Mouse (Mus musculus): ENCODE data around the gene Rpap3. TPM values are rescaled to one million over a fixed set of nuclear protein-coding genes. Genes with fewer than 3 reads are reported as not detected.
"Not testable (repeated sequence)": the region's sequence is repeated elsewhere in the genome, so short reads cannot be mapped to it uniquely, and the experiment has no call there.

Gene Rpap3
- polyA plus RNA-seq, 1 experiment, result 16.4 TPM

DNA sequence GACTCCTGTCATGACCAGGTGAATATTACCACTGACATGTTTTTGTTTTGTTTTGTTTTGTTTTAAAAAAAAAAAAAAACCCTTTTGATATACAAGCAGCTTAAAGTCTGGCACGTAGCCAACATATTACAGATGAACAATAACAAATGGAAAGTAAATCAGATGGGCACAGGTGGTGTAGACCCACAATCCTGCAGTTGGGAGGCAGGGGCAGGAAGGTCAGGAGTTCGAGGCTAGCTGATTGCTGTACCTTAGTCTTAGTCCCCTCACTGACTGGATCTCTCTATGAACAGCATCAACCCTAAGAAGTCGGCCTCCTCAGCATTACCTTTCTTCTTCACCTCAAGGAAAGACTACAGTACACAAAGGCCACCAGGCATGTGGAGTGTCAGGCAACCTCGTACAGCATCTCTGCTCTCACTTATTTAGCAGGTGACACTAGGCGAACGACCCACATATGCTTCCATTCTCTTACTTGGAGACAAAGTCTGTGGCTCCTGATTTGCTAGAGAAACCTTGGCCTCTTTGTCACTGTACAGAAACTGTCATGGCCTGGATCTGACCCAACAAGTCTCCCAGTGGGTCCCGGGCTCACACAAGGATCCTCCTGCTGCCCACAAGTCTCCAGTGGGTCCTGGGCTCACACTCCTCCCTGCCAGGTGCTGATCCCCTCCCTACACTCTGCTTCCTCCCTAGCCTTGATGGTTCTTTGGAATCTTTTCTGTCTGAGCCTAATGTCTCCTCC lies 32.2 kb downstream of the Rpap3 start:
- H3K36me3 ChIP-seq (ENCODE audit: control insufficient read depth, insufficient read depth), result peaks cover 60% of the 10 kb centered on the region
- no peaks in the 10 kb centered on the region for H3K27me3 ChIP-seq (ENCODE audit: control insufficient read depth, insufficient read depth, insufficient read length)
- TF ChIP-seq FOSL1 (IDR thresholded peaks at IDR 0.05; ENCODE audit: insufficient read depth, low read length, poor library complexity, severe bottlenecking) (no peak), CEBPB (IDR thresholded peaks at IDR 0.05; ENCODE audit: low read depth) (no peak), MAX (IDR thresholded peaks at IDR 0.05) (no peak), USF1 (IDR thresholded peaks at IDR 0.05; ENCODE audit: low read depth) (no peak), MYOG (IDR thresholded peaks at IDR 0.05; ENCODE audit: control insufficient read depth, extremely low read depth, insufficient read length) (no peak), MYOD1 (IDR thresholded peaks at IDR 0.05; ENCODE audit: control insufficient read depth, insufficient read length, low read depth) (no peak), CTCF (IDR thresholded peaks at IDR 0.05; ENCODE audit: control insufficient read depth, insufficient read depth, insufficient read length) (no peak)
- no peak overlapping the region for H3ac ChIP-seq (ENCODE audit: control insufficient read depth, insufficient read length, low read depth)
- H3K79me3 ChIP-seq (ENCODE audit: low read depth), result no peaks in the 10 kb centered on the region
- H3K4me3 ChIP-seq (ENCODE audit: insufficient read depth, poor library complexity, severe bottlenecking), result no peak overlapping the region
- no peaks in the 10 kb centered on the region for H3K79me2 ChIP-seq (ENCODE audit: control insufficient read depth, insufficient read depth)

DNA sequence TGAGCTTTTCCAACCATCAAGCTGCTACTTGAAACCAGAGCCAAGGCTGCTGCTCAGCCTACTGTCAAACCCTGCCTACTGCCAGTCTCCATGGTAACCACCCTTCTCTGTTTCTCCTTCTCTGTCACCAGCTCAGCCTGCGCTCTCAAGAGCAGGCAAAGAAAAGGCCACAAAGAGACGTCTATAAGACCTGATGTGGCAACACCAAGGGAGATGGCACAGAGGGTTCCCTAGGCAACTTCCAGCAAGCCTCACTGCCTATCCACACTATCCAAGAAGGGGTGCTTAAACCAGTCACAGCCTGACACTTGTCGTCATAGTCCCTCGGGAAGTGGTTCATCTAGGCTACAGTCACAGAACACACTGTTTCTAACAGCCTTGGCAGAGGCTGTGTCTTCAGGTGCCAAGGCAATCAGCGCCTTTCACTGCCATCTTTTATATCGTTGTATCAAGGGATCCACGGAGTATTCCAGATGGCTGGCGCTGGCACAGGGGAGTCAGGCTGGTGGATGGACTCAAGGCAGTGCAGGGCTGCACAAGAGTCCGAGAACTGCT lies 33.3 kb downstream of the Rpap3 start:
- Histone ChIP-seq H3K79me3 (ENCODE audit: low read depth) (no peaks in the 10 kb centered on the region), H3K4me3 (ENCODE audit: insufficient read depth, poor library complexity, severe bottlenecking) (no peak overlapping the region), H3ac (ENCODE audit: control insufficient read depth, insufficient read length, low read depth) (no peak overlapping the region), H3K79me2 (ENCODE audit: control insufficient read depth, insufficient read depth) (no peaks in the 10 kb centered on the region), H3K27me3 (ENCODE audit: control insufficient read depth, insufficient read depth, insufficient read length) (no peaks in the 10 kb centered on the region), H3K36me3 (ENCODE audit: control insufficient read depth, insufficient read depth) (peaks cover 48% of the 10 kb centered on the region)
- TF ChIP-seq MYOD1 (IDR thresholded peaks at IDR 0.05; ENCODE audit: control insufficient read depth, insufficient read length, low read depth) (no peak), CEBPB (IDR thresholded peaks at IDR 0.05; ENCODE audit: low read depth) (no peak), MYOG (IDR thresholded peaks at IDR 0.05; ENCODE audit: control insufficient read depth, extremely low read depth, insufficient read length) (no peak), FOSL1 (IDR thresholded peaks at IDR 0.05; ENCODE audit: insufficient read depth, low read length, poor library complexity, severe bottlenecking) (no peak), USF1 (IDR thresholded peaks at IDR 0.05; ENCODE audit: low read depth) (no peak)

DNA sequence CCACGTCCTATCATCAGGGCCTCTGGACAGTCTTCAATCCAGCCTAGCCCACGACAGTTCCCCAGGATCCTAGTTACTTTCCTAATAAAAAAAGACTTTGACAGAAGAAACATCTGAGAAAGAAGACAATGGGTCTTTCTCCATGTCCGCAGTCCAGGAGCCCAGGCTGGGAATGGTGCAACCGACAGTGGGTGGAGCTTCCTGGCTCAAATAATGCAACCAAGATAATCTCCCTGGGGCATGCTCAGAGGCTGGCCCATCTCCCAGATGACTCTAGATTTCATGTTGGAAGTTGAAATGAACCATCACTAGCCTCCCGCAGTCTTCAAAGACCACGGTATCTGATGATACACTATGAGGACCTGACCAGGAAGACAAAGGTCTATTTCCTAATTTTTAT lies 35.1 kb downstream of the Rpap3 start:
- H3ac ChIP-seq (ENCODE audit: control insufficient read depth, insufficient read length, low read depth), result no peak overlapping the region
- H3K36me3 ChIP-seq (ENCODE audit: control insufficient read depth, insufficient read depth), result peaks cover 31% of the 10 kb centered on the region
- H3K79me3 ChIP-seq (ENCODE audit: low read depth), result no peaks in the 10 kb centered on the region
- no peak for TF ChIP-seq MYOD1 (IDR thresholded peaks at IDR 0.05; ENCODE audit: control insufficient read depth, insufficient read length, low read depth)
- no peak for TF ChIP-seq FOSL1 (IDR thresholded peaks at IDR 0.05; ENCODE audit: insufficient read depth, low read length, poor library complexity, severe bottlenecking)
- TF ChIP-seq CEBPB (IDR thresholded peaks at IDR 0.05; ENCODE audit: low read depth), result no peak
- TF ChIP-seq USF1 (IDR thresholded peaks at IDR 0.05; ENCODE audit: low read depth), result no peak
- H3K27me3 ChIP-seq (ENCODE audit: control insufficient read depth, insufficient read depth, insufficient read length), result no peaks in the 10 kb centered on the region
- H3K79me2 ChIP-seq (ENCODE audit: control insufficient read depth, insufficient read depth), result no peaks in the 10 kb centered on the region
- no peak overlapping the region for H3K4me3 ChIP-seq (ENCODE audit: insufficient read depth, poor library complexity, severe bottlenecking)

DNA sequence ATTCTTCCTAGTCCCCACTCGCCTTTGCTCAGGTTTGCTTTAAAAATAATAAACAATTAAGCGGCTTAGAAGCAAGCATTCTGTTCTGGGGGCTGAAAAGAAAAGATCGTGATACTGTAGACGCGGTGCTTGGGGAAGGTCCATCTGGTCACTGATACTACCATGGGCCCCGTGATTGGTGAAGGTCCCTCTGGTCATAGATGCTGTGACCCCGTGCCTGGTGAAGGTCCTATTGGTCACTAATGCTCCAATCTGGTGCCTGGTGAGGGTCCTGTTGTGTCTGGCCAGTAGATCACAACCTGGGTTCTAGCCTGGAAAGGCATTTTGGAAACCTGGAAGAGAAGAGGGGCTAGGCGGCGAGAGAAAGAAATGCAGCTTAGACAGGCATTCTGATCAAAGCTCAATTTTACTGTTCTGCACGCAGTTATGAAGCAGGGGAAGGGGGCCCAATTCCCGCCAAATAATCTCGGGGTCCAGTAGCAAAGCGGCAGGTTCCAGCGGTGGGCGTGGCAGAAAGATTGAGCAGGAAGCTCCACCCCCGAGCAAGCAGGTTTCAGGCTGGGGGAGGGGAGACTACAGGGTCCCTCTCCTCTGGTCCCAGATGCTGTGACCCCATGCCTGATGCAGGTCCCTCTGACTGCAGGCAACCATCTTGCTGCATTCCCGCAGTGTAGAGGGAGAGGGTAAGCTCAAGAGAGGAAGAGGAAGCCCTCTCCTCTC lies 37.3 kb downstream of the Rpap3 start:
- not testable (repeated sequence) for H3K79me3 ChIP-seq (ENCODE audit: low read depth); H3K36me3 ChIP-seq (ENCODE audit: control insufficient read depth, insufficient read depth); H3K4me3 ChIP-seq (ENCODE audit: insufficient read depth, poor library complexity, severe bottlenecking); H3K27me3 ChIP-seq (ENCODE audit: control insufficient read depth, insufficient read depth, insufficient read length); H3ac ChIP-seq (ENCODE audit: control insufficient read depth, insufficient read length, low read depth); H3K79me2 ChIP-seq (ENCODE audit: control insufficient read depth, insufficient read depth)

DNA sequence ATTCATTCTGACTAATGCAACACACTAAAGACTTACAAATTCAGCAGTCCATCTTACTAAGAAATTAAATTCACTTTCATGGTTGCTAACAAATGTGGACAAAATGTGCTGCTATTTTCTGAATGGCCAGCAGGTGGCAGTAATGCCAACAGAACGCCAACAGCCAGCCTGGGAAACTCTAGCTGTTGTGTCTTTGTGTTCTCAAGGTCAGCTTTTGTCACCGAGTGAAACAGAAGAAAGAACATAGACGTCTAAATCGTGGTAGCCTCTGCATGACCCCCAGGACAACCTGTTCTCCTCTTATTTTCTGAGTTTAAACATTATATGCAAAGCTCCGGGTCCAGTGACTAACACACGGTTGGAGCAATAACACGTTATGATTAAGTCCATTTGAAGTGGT lies 38.2 kb downstream of the Rpap3 start:
- Histone ChIP-seq H3K79me2 (ENCODE audit: control insufficient read depth, insufficient read depth) (no peaks in the 10 kb centered on the region), H3K4me3 (ENCODE audit: insufficient read depth, poor library complexity, severe bottlenecking) (no peak overlapping the region), H3K36me3 (ENCODE audit: control insufficient read depth, insufficient read depth) (peaks cover under 1% of the 10 kb centered on the region), H3ac (ENCODE audit: control insufficient read depth, insufficient read length, low read depth) (no peak overlapping the region), H3K27me3 (ENCODE audit: control insufficient read depth, insufficient read depth, insufficient read length) (no peaks in the 10 kb centered on the region), H3K79me3 (ENCODE audit: low read depth) (no peaks in the 10 kb centered on the region)
- TF ChIP-seq CTCF (IDR thresholded peaks at IDR 0.05; ENCODE audit: control insufficient read depth, insufficient read depth, insufficient read length) (peak; percentile 57), MYOD1 (IDR thresholded peaks at IDR 0.05; ENCODE audit: control insufficient read depth, insufficient read length, low read depth) (no peak)

DNA sequence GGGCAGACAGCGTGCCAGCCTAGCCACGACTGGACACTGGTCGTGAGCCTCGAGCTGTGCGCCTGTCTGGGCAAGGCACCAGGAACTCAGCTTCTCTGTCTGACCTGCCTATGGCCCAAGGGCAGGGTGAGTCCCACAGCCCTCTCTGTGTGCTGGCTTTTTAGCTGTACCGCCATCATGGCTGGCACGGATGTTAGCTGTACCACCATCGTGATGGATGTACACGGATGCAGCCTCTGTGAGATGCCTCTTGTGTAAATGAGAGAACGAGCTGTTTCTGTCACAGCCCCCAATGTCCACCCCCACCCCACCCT lies 39.2 kb downstream of the Rpap3 start:
- Histone ChIP-seq H3ac (ENCODE audit: control insufficient read depth, insufficient read length, low read depth) (no peak overlapping the region), H3K36me3 (ENCODE audit: control insufficient read depth, insufficient read depth) (no peaks in the 10 kb centered on the region), H3K79me3 (ENCODE audit: low read depth) (no peaks in the 10 kb centered on the region), H3K27me3 (ENCODE audit: control insufficient read depth, insufficient read depth, insufficient read length) (no peaks in the 10 kb centered on the region), H3K4me3 (ENCODE audit: insufficient read depth, poor library complexity, severe bottlenecking) (no peak overlapping the region), H3K79me2 (ENCODE audit: control insufficient read depth, insufficient read depth) (no peaks in the 10 kb centered on the region)
- TF ChIP-seq MAX (IDR thresholded peaks at IDR 0.05) (no peak), CTCF (IDR thresholded peaks at IDR 0.05; ENCODE audit: control insufficient read depth, insufficient read depth, insufficient read length) (no peak), MYOG (IDR thresholded peaks at IDR 0.05; ENCODE audit: control insufficient read depth, extremely low read depth, insufficient read length) (no peak), CEBPB (IDR thresholded peaks at IDR 0.05; ENCODE audit: low read depth) (no peak), FOSL1 (IDR thresholded peaks at IDR 0.05; ENCODE audit: insufficient read depth, low read length, poor library complexity, severe bottlenecking) (no peak), USF1 (IDR thresholded peaks at IDR 0.05; ENCODE audit: low read depth) (no peak), MYOD1 (IDR thresholded peaks at IDR 0.05; ENCODE audit: control insufficient read depth, insufficient read length, low read depth) (no peak)
